Mouse (Mus musculus) cerebellum, adult 2 months (tissue): ENCODE measurements around the gene Kmt5c. TPM values are rescaled to one million over a fixed set of nuclear protein-coding genes. Genes with fewer than 3 reads are reported as not detected.

Experiments used
- DNase-seq, 2 experiments: peaks; one replicate each; pipeline ENCODE4 v3.0.0; 2021
- H3K27ac ChIP-seq: fragments of 200-500 bp; 2 replicates; pipeline ENCODE4 v1.5.1; 2012; ENCODE audit warnings: low read length, control low read depth, inconsistent platforms; ENCODE audit not compliant: insufficient read depth
- H3K27me3 ChIP-seq: fragments of 200-500 bp; 2 replicates; pipeline ENCODE4 v1.6.1; 2012; ENCODE audit warnings: inconsistent platforms, mild to moderate bottlenecking, low read length, moderate library complexity; ENCODE audit not compliant: control insufficient read depth, insufficient read depth
- H3K4me1 ChIP-seq: fragments of 200-500 bp; 2 replicates; pipeline ENCODE4 v1.6.1; 2011; ENCODE audit warnings: low read length; ENCODE audit not compliant: control insufficient read depth, insufficient read depth
- H3K4me3 ChIP-seq: fragments of 200-500 bp; replicated peaks from 2 replicates; pipeline ENCODE3; 2011; ENCODE audit warnings: mild to moderate bottlenecking, low read depth, low read length, control low read depth; ENCODE audit not compliant: insufficient read depth
- CTCF ChIP-seq: fragments of 200-500 bp; IDR thresholded peaks from 2 replicates; pipeline ENCODE4 v1.5.1; 2011; ENCODE audit warnings: low read depth, mild to moderate bottlenecking, control low read depth, low read length, moderate library complexity, borderline replicate concordance; ENCODE audit not compliant: insufficient read depth
- POLR2A ChIP-seq: fragments of 200-500 bp; IDR thresholded peaks from 2 replicates; pipeline ENCODE4 v1.6.1; 2011; ENCODE audit warnings: low read length, control low read depth, borderline replicate concordance; ENCODE audit not compliant: insufficient read depth
- WGBS: fragments of 180-500 bp; shearing (Covaris S2); methylation state at CpG from one replicate; pipeline ENCODE4 v1.1.7; 2018; 5-methylcytosine and 5-hydroxymethylcytosine counted together
- polyA plus RNA-seq: library from polyadenylated mRNA; depleted of rRNA; stranded (reverse); fragments of >200 nt; gene quantifications from 2 replicates; pipeline ENCODE4 v1.2.3, GENCODE M21; 2012

Kmt5c gene
- polyA plus RNA-seq, 1 experiment, result 81.5 TPM

- Histone ChIP-seq H3K4me3 (no peak overlapping the region), H3K27me3 (no peaks in the 10 kb centered on the region), H3K4me1 (peaks cover 3% of the 10 kb centered on the region; the same call in 1 of the 2 replicates), H3K27ac (no peak overlapping the region)
- no peak for DNase-seq
- TF ChIP-seq CTCF (no peak), POLR2A (no peak)
- WGBS, result 79% methylated on average over 4 of the region's 4 CpGs
Measured at GRCm38 (mm10) chr7:4748321-4748720, 8.4 kb downstream of the Kmt5c start.

- no peak for TF ChIP-seq POLR2A
- TF ChIP-seq CTCF, result no peak
- DNase-seq, result no peak
- H3K27me3 ChIP-seq, result no peaks in the 10 kb centered on the region
- WGBS, result 75% methylated on average over 2 of the region's 2 CpGs
- no peak overlapping the region for H3K4me3 ChIP-seq
- no peak overlapping the region for H3K27ac ChIP-seq
- peaks cover 3% of the 10 kb centered on the region; the same call in 1 of the 2 replicates for H3K4me1 ChIP-seq
Measured at GRCm38 (mm10) chr7:4749169-4749568, 9.3 kb downstream of the Kmt5c start.

- no peak overlapping the region for H3K4me3 ChIP-seq
- peaks cover 3% of the 10 kb centered on the region; the same call in 1 of the 2 replicates for H3K4me1 ChIP-seq
- TF ChIP-seq CTCF (no peak), POLR2A (no peak)
- no peaks in the 10 kb centered on the region for H3K27me3 ChIP-seq
- DNase-seq, result peak in 1 of 2 experiments; percentile 20
- WGBS, result 3% methylated on average over 30 of the region's 30 CpGs
- H3K27ac ChIP-seq, result no peak overlapping the region
Measured at GRCm38 (mm10) chr7:4751971-4752820, 12.3 kb downstream of the Kmt5c start.

- Histone ChIP-seq H3K27ac (no peak within 1 kb of the TSS), H3K4me1 (peaks cover 3% of the 10 kb centered on the region; the same call in 1 of the 2 replicates), H3K27me3 (no peaks in the 10 kb centered on the region), H3K4me3 (no peak within 1 kb of the TSS)
- 8% methylated on average over 24 of the region's 24 CpGs for WGBS
- TF ChIP-seq POLR2A (no peak), CTCF (no peak)
- DNase-seq, result peak; percentile 22 to 32
Measured at GRCm38 (mm10) chr7:4752821-4753570, 13.1 kb downstream of the Kmt5c start, which contains the start of gene Cox6b2. TSS of gene Cox6b2 (minus strand) at chr7:4753094.

- no peak for TF ChIP-seq CTCF
- TF ChIP-seq POLR2A, result no peak
- H3K27me3 ChIP-seq, result no peaks in the 10 kb centered on the region
- H3K4me1 ChIP-seq, result no peaks in the 10 kb centered on the region
- WGBS, result 46% methylated on average over 1 of the region's 1 CpGs
- DNase-seq, result no peak
- H3K4me3 ChIP-seq, result no peak overlapping the region
- H3K27ac ChIP-seq, result no peak overlapping the region
Measured at GRCm38 (mm10) chr7:4759670-4760069, 19.8 kb downstream of the Kmt5c start.

- WGBS, result 25% methylated on average over 4 of the region's 4 CpGs
- Histone ChIP-seq H3K4me3 (no peak overlapping the region), H3K4me1 (no peaks in the 10 kb centered on the region), H3K27ac (no peak overlapping the region; the same call in 1 of the 2 replicates), H3K27me3 (no peaks in the 10 kb centered on the region)
- no peak for DNase-seq
- no peak for TF ChIP-seq POLR2A
- TF ChIP-seq CTCF, result no peak
Measured at GRCm38 (mm10) chr7:4764946-4765710, 25.2 kb downstream of the Kmt5c start.

- Histone ChIP-seq H3K4me3 (no peak within 1 kb of the TSS), H3K27ac (no peak within 1 kb of the TSS), H3K4me1 (no peaks in the 10 kb centered on the region), H3K27me3 (no peaks in the 10 kb centered on the region; the same call in 1 of the 2 replicates)
- 70% methylated on average over 5 of the region's 5 CpGs for WGBS
- no peak for DNase-seq
- TF ChIP-seq POLR2A, result no peak
- TF ChIP-seq CTCF, result no peak
Measured at GRCm38 (mm10) chr7:4771202-4771601, 31.3 kb downstream of the Kmt5c start, which contains the start of gene Fam71e2. TSS of gene Fam71e2 (minus strand) at chr7:4771302.
